21 mouse cellular contexts compared by ENCODE assay signal in the genomic region with DNA sequence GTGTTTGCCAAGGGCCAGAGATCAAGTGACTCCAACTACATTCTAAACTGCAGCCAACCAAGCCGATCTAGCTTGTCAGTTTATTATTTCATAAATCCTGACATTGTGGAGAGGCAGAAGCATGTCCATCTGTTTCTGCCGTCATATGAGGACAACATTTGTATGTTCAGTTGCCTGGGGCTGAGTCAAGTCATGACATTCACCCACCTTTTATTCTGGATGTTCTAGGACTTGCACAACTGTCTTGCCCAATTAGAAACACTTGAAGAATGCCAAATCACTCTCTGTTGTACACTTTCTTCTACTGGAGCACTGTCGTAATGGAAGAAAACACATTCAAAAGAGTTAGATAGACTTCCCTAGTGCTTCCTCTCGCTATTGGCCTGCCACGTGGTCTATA.
"Had no signal": no experiment of that assay in that cellular context is flagged by ENCODE, and none has a peak within 500 bp of the region (broad histone marks: within the 10 kb centered on the region; RNA-seq: fewer than 3 reads in every experiment).

No protein-coding gene starts in this region.

- H3K4me3 ChIP-seq: intestine, embryonic 15.5 days; kidney, embryonic 15.5 days; limb, embryonic 12.5 days; limb, embryonic 15.5 days; midbrain, embryonic 13.5 days; myocyte; neural tube, embryonic 13.5 days; stomach, embryonic 15.5 days had no signal

- H3K9me3 ChIP-seq: intestine, embryonic 15.5 days; kidney, embryonic 15.5 days; limb, embryonic 12.5 days; limb, embryonic 15.5 days; midbrain, embryonic 13.5 days; neural tube, embryonic 13.5 days; stomach, embryonic 15.5 days had no signal

- H3K36me3 ChIP-seq: intestine, embryonic 15.5 days; kidney, embryonic 15.5 days; limb, embryonic 12.5 days; limb, embryonic 15.5 days; midbrain, embryonic 13.5 days; neural tube, embryonic 13.5 days; stomach, embryonic 15.5 days had no signal

- H3K4me1 ChIP-seq: intestine, embryonic 15.5 days; limb, embryonic 15.5 days; stomach, embryonic 15.5 days had no signal

- H3K4me2 ChIP-seq: intestine, embryonic 15.5 days; kidney, embryonic 15.5 days; limb, embryonic 12.5 days; limb, embryonic 15.5 days; midbrain, embryonic 13.5 days; neural tube, embryonic 13.5 days; stomach, embryonic 15.5 days had no signal

- H3K9ac ChIP-seq: intestine, embryonic 15.5 days; kidney, embryonic 15.5 days; limb, embryonic 12.5 days; limb, embryonic 15.5 days; midbrain, embryonic 13.5 days; neural tube, embryonic 13.5 days; stomach, embryonic 15.5 days had no signal

- DNase-seq: kidney, adult 11 months; kidney, adult 8-10 months; kidney, postnatal 10 days; kidney, postnatal 36 days; left cerebral cortex, postnatal 4 days; lung, adult 2 months; lung, postnatal 14 days; lung, postnatal 4 days; retina, postnatal 1 day; right cerebral cortex, postnatal 25 days; spleen, adult 18-20 months; thymus, postnatal 36 days had no signal

- H3K27me3 ChIP-seq: intestine, embryonic 15.5 days; kidney, embryonic 15.5 days; limb, embryonic 12.5 days; limb, embryonic 15.5 days; stomach, embryonic 15.5 days had no signal

- ATAC-seq: midbrain, embryonic 13.5 days; midbrain, embryonic 16.5 days had no signal

- H3K27ac ChIP-seq: intestine, embryonic 15.5 days; kidney, embryonic 15.5 days; limb, embryonic 12.5 days; limb, embryonic 15.5 days; midbrain, embryonic 13.5 days; neural tube, embryonic 13.5 days; stomach, embryonic 15.5 days had no signal
